Mouse (Mus musculus) MEL (cell line): Measurements from ENCODE around the gene Mok. TPM values are rescaled to one million over a fixed set of nuclear protein-coding genes. Genes with fewer than 3 reads are reported as not detected.

Experiments used
- DNase-seq: peaks from one replicate; pipeline ENCODE4 v3.0.0; 2011; ENCODE audit warnings: low read depth, low spot score
- H3K27ac ChIP-seq: 2 replicates; pipeline ENCODE4 v1.5.1; 2012; ENCODE audit warnings: low read depth, mild to moderate bottlenecking, control low read depth, low read length, moderate library complexity; ENCODE audit not compliant: control insufficient read depth
- H3K27me3 ChIP-seq, 2 experiments: fragments of 150-350 bp in 1 of 2; sonication (generic) in 1 of 2; 2 replicates each; pipeline ENCODE4 v1.6.1; 2012; ENCODE audit warnings: low read length in 2 of 2, mild to moderate bottlenecking in 2 of 2, improper control_type of control experiment in 1 of 2, moderate library complexity in 1 of 2; ENCODE audit not compliant: insufficient read depth in 2 of 2, control insufficient read depth in 1 of 2
- H3K36me3 ChIP-seq, 2 experiments: 2 replicates each; pipeline ENCODE4 v1.6.1; 2012 to 2014; ENCODE audit warnings: low read length in 2 of 2, improper control_type of control experiment in 1 of 2, inconsistent platforms in 1 of 2, mild to moderate bottlenecking in 1 of 2; ENCODE audit not compliant: insufficient read depth in 2 of 2, control insufficient read depth in 1 of 2
- H3K4me1 ChIP-seq, 2 experiments: fragments of 150-350 bp in 1 of 2; sonication (generic) in 1 of 2; 2 replicates each; pipeline ENCODE4 v1.6.1; 2012; ENCODE audit warnings: low read length in 2 of 2, improper control_type of control experiment in 1 of 2, mild to moderate bottlenecking in 1 of 2; ENCODE audit not compliant: insufficient read depth in 2 of 2, control insufficient read depth in 1 of 2
- H3K4me3 ChIP-seq, 2 experiments: fragments of 150-350 bp in 1 of 2; sonication (generic) in 1 of 2; 2 replicates each; pipeline ENCODE4 v1.5.1; 2012; ENCODE audit warnings: low read depth in 2 of 2, low read length in 2 of 2, mild to moderate bottlenecking in 2 of 2, moderate library complexity in 2 of 2, control low read depth in 1 of 2, improper control_type of control experiment in 1 of 2; ENCODE audit not compliant: control insufficient read depth in 1 of 2, insufficient read depth in 1 of 2
- H3K79me2 ChIP-seq: 2 replicates; pipeline ENCODE4 v1.6.1; 2012; ENCODE audit warnings: mild to moderate bottlenecking, low read length, moderate library complexity; ENCODE audit not compliant: control insufficient read depth, poor library complexity, insufficient read depth
- H3K9ac ChIP-seq: 2 replicates; pipeline ENCODE4 v1.6.1; 2012; ENCODE audit warnings: low read depth, mild to moderate bottlenecking, control low read depth, low read length, moderate library complexity; ENCODE audit not compliant: control insufficient read depth, poor library complexity, severe bottlenecking
- H3K9me3 ChIP-seq: fragments of 150-350 bp; sonication (generic); replicated peaks from 2 replicates; pipeline ENCODE4 v1.6.1; 2012; ENCODE audit warnings: mild to moderate bottlenecking, low read length, improper control_type of control experiment, moderate library complexity; ENCODE audit not compliant: insufficient read depth
- BHLHE40 ChIP-seq: IDR thresholded peaks from 2 replicates; pipeline ENCODE4 v1.6.1; 2012; ENCODE audit warnings: low read depth, mild to moderate bottlenecking, inconsistent platforms, low read length, improper control_type of control experiment, borderline replicate concordance
- HCFC1 ChIP-seq: IDR thresholded peaks from 2 replicates; pipeline ENCODE4 v1.6.1; 2012; ENCODE audit warnings: low read depth, mild to moderate bottlenecking, inconsistent platforms, low read length, improper control_type of control experiment, moderate library complexity
- JUND ChIP-seq: IDR thresholded peaks from 2 replicates; pipeline ENCODE4 v1.6.1; 2011; ENCODE audit warnings: low read depth, mild to moderate bottlenecking, improper control_type of control experiment, low read length
- MAX ChIP-seq: IDR thresholded peaks from 2 replicates; pipeline ENCODE4 v1.6.1; 2011; ENCODE audit warnings: low read length, improper control_type of control experiment
- MAZ ChIP-seq: IDR thresholded peaks from 2 replicates; pipeline ENCODE4 v1.6.1; 2012; ENCODE audit warnings: low read depth, mild to moderate bottlenecking, inconsistent platforms, low read length, improper control_type of control experiment
- MYB ChIP-seq: IDR thresholded peaks from 2 replicates; pipeline ENCODE4 v1.6.1; 2011; ENCODE audit warnings: mild to moderate bottlenecking, low read depth, low read length, improper control_type of control experiment
- POLR2A ChIP-seq, 2 experiments: IDR thresholded peaks; 2 replicates each; pipeline ENCODE4 v1.6.1; 2011 to 2012; ENCODE audit warnings: low read length in 2 of 2, mild to moderate bottlenecking in 2 of 2, control low read depth in 1 of 2, improper control_type of control experiment in 1 of 2, low read depth in 1 of 2, moderate library complexity in 1 of 2; ENCODE audit not compliant: control insufficient read depth in 1 of 2, insufficient read depth in 1 of 2, poor library complexity in 1 of 2
- POLR2AphosphoS5 ChIP-seq: IDR thresholded peaks from 2 replicates; pipeline ENCODE4 v1.6.1; 2012; ENCODE audit warnings: low read depth, borderline replicate concordance, mild to moderate bottlenecking, inconsistent platforms, low read length, moderate library complexity, mixed read lengths
- RAD21 ChIP-seq: IDR thresholded peaks from 2 replicates; pipeline ENCODE4 v1.6.1; 2011; ENCODE audit warnings: mild to moderate bottlenecking, low read depth, low read length, improper control_type of control experiment
- RCOR1 ChIP-seq: IDR thresholded peaks from 2 replicates; pipeline ENCODE4 v1.6.1; 2012; ENCODE audit warnings: low read depth, mild to moderate bottlenecking, inconsistent platforms, low read length, improper control_type of control experiment
- SMC3 ChIP-seq: IDR thresholded peaks from 2 replicates; pipeline ENCODE4 v1.6.1; 2011; ENCODE audit warnings: low read depth, low read length, improper control_type of control experiment
- TAL1 ChIP-seq: IDR thresholded peaks from 2 replicates; pipeline ENCODE4 v1.6.1; 2012; ENCODE audit warnings: mild to moderate bottlenecking, inconsistent platforms, low read length, moderate library complexity, mixed read lengths
- TBP ChIP-seq: IDR thresholded peaks from 2 replicates; pipeline ENCODE4 v1.8.0; 2011; ENCODE audit warnings: low read depth, low read length, improper control_type of control experiment
- USF1 ChIP-seq: IDR thresholded peaks from 2 replicates; pipeline ENCODE4 v1.6.1; 2014; ENCODE audit warnings: low read depth, mild to moderate bottlenecking, inconsistent platforms, low read length, improper control_type of control experiment, moderate library complexity
- ZMIZ1 ChIP-seq: IDR thresholded peaks from 2 replicates; pipeline ENCODE4 v1.6.1; 2012; ENCODE audit warnings: low read depth, mild to moderate bottlenecking, inconsistent platforms, low read length, improper control_type of control experiment, moderate library complexity
- ZNF384 ChIP-seq: IDR thresholded peaks from 2 replicates; pipeline ENCODE4 v1.6.1; 2012; ENCODE audit warnings: low read depth, mild to moderate bottlenecking, inconsistent platforms, low read length, improper control_type of control experiment
- polyA plus RNA-seq, 2 experiments: library from polyadenylated mRNA; stranded (reverse) in 1 of 2; unstranded in 1 of 2; fragments of >175 nt in 1 of 2; fragments of >200 nt in 1 of 2; gene quantifications; 2 replicates each; pipeline versions ENCODE4 v1.2.1 to v1.2.4; 2012; ENCODE audit warnings: low replicate concordance in 2 of 2, low read depth in 1 of 2; ENCODE audit not compliant: insufficient read length in 2 of 2, insufficient read depth in 1 of 2, missing spikeins in 1 of 2
- total RNA-seq: library from RNA; depleted of rRNA; stranded (reverse); fragments of 300-350 nt; gene quantifications from 2 replicates; pipeline ENCODE4 v1.2.3, GENCODE M21; 2012; rRNA removed

Mok gene
- total and polyA plus RNA-seq, 3 experiments: 0.39 to 1.6 TPM; not detected in 1

DNA sequence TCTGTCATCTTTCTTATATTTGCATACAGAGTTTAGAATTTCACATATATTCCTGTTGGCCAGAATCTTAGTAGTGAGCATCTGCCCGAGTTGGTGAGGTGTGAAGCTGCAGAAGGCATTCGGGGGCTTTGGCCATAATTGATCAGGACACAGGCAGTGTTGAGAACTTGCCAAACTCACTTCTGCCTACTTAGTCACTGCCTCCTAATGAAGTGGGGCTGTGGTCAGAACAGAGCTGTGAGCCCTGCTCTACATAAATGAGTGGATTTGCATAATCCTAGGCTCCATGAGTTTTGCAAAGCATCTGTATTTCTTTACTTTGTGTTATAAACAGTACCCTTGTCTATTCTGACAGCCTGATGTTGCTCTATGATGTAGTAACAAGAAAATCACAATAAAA is 78.4 kb downstream of the Mok start:
- DNase-seq: no peak
- H3K9ac ChIP-seq: no peak overlapping the region
- TF ChIP-seq POLR2AphosphoS5: no peak
- TF ChIP-seq USF1: no peak
- no peak for TF ChIP-seq TBP
- TF ChIP-seq RAD21: no peak
- no peak for TF ChIP-seq POLR2A (IDR thresholded peaks at IDR 0.05; ENCODE audit: control insufficient read depth in 1 of 2, insufficient read depth in 1 of 2, low read depth in 1 of 2, low read length in 2 of 2, poor library complexity in 1 of 2)
- no peak for TF ChIP-seq JUND
- TF ChIP-seq TAL1: no peak
- no peak for TF ChIP-seq MYB
- TF ChIP-seq RCOR1: no peak
- H3K4me3 ChIP-seq: no peak overlapping the region
- no peaks in the 10 kb centered on the region for H3K27me3 ChIP-seq
- H3K36me3 ChIP-seq: peaks cover 0 to 2% of the 10 kb centered on the region in 2 experiments; a peak in 2 of 4 replicates
- no peaks in the 10 kb centered on the region for H3K9me3 ChIP-seq
- H3K4me1 ChIP-seq: no peaks in the 10 kb centered on the region
- H3K79me2 ChIP-seq: peaks cover 17% of the 10 kb centered on the region
- no peak overlapping the region for H3K27ac ChIP-seq

DNA sequence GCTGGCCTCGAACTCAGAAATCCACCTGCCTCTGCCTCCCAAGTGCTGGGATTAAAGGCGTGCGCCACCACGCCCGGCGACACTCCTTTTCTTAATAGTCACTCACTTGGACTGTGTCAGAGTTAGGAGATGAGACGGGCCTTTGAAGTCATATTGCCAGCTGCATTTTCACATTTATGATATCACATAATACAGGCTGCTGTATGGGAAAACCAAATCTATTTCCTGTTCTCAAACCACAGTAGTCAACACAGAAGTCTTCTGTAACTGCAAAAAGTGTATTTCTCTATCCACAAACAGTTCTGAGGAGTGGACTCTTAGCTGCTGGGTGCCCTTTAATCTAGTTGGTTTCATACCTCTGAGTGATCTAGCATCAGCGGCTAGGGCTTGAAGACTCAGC is 81.8 kb downstream of the Mok start:
- no peak for DNase-seq
- H3K36me3 ChIP-seq: peaks cover 0 to 2% of the 10 kb centered on the region in 2 experiments; a peak in 2 of 4 replicates
- H3K4me3 ChIP-seq: no peak overlapping the region
- H3K4me1 ChIP-seq: no peaks in the 10 kb centered on the region
- TF ChIP-seq HCFC1 (no peak), BHLHE40 (no peak), ZNF384 (no peak), MAX (no peak), ZMIZ1 (no peak), MAZ (no peak), SMC3 (no peak)
- no peak overlapping the region for H3K27ac ChIP-seq
- no peaks in the 10 kb centered on the region for H3K9me3 ChIP-seq
- peaks cover 31% of the 10 kb centered on the region for H3K79me2 ChIP-seq
- no peaks in the 10 kb centered on the region for H3K27me3 ChIP-seq
- H3K9ac ChIP-seq: no peak overlapping the region

Other genes with a start within 250 kb of the Mok start
- gene Dync1h1, start 239.5 kb downstream of the Mok start, total RNA-seq: 98.2 and 101 TPM in 2 replicates
- gene Dync1h1, start 239.5 kb downstream of the Mok start, polyA plus RNA-seq: 100 to 1,000 TPM; 157 to 230 TPM
- not detected in 2 replicates for gene 1700001K19Rik, start 158.3 kb downstream of the Mok start, total RNA-seq
- under 1 TPM in 1 of 2 experiments, not detected in 1; 0.29 TPM for gene 1700001K19Rik, start 158.3 kb downstream of the Mok start, polyA plus RNA-seq
- 1,509 and 1,517 TPM in 2 replicates for gene Hsp90aa1, start 138.2 kb downstream of the Mok start, total RNA-seq
- gene Hsp90aa1, start 138.2 kb downstream of the Mok start, polyA plus RNA-seq: 1,000 to 10,000 TPM in 1 of 2 experiments, 100 to 1,000 TPM in 1; 913 to 1,471 TPM
- 21.9 and 25.8 TPM in 2 replicates for gene Wdr20, start 103.0 kb downstream of the Mok start, total RNA-seq
- gene Wdr20, start 103.0 kb downstream of the Mok start, polyA plus RNA-seq: 10 to 100 TPM in 1 of 2 experiments, not detected in 1; 18.8 TPM
- 2.7 and 4.2 TPM in 2 replicates for gene Zfp839, start 9.3 kb upstream of the Mok start, total RNA-seq
- 1 to 10 TPM in 1 of 2 experiments, not detected in 1; 5.0 TPM for gene Zfp839, start 9.3 kb upstream of the Mok start, polyA plus RNA-seq
- gene Cinp, start 48.2 kb upstream of the Mok start, total RNA-seq: 189 and 210 TPM in 2 replicates
- gene Cinp, start 48.2 kb upstream of the Mok start, polyA plus RNA-seq: 100 to 1,000 TPM in 1 of 2 experiments, not detected in 1; 162 TPM
- 5.9 and 6.0 TPM in 2 replicates for gene Tecpr2, start 48.3 kb upstream of the Mok start, total RNA-seq
- 1 to 10 TPM in 1 of 2 experiments, not detected in 1; 5.8 TPM for gene Tecpr2, start 48.3 kb upstream of the Mok start, polyA plus RNA-seq
- 17.8 and 26.0 TPM in 2 replicates for gene Ankrd9, start 138.1 kb upstream of the Mok start, total RNA-seq
- 10 to 100 TPM in 1 of 2 experiments, not detected in 1; 13.8 TPM for gene Ankrd9, start 138.1 kb upstream of the Mok start, polyA plus RNA-seq
- gene Rcor1, start 198.4 kb upstream of the Mok start, total RNA-seq: 23.1 and 24.0 TPM in 2 replicates
- gene Rcor1, start 198.4 kb upstream of the Mok start, polyA plus RNA-seq: 10 to 100 TPM; 37.1 to 44.3 TPM